Mouse (Mus musculus): ENCODE results near the gene Asf1b. TPM values are rescaled to one million over a fixed set of nuclear protein-coding genes. Genes with fewer than 3 reads are reported as not detected.
"Not testable (repeated sequence)": the region's sequence is repeated elsewhere in the genome, so short reads cannot be mapped to it uniquely, and the experiment has no call there.

The Asf1b gene
- total RNA-seq, 2 experiments from 2014 or later = 0.72 to 0.79 TPM

DNA sequence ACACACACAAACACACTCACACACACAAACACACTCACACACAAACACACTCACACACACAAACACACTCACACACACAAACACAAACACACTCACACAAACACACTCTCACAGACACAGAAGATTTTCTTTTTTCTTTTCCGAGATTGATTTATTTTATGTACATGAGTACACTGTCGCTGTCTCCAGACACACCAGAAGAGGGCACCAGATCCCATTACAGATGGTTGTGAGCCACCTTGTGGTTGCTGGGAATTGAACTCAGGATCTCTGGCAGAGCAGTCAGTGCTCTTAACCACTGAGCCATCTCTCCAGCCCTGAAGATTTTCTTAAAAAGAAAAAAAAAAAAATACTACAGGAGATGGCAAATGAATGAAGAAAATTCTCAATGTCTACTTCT is 27.9 kb downstream of the Asf1b start:
- intact Hi-C loops (cut with DNase I); DNase-seq (ENCODE audit: low spot score in 2 of 2): not testable (repeated sequence)

GRCm38 (mm10) chr8:83989243-83989642 is 33.9 kb downstream of the Asf1b start:
- DNase-seq (ENCODE audit: low spot score in 2 of 2) = no peak
- intact Hi-C loops (cut with DNase I) = no loop called here

- intact Hi-C loops (cut with DNase I) = no loop called here
- DNase-seq (ENCODE audit: low spot score in 2 of 2) = no peak
Measured at GRCm38 (mm10) chr8:83990170-83990569, 34.9 kb downstream of the Asf1b start.

DNA sequence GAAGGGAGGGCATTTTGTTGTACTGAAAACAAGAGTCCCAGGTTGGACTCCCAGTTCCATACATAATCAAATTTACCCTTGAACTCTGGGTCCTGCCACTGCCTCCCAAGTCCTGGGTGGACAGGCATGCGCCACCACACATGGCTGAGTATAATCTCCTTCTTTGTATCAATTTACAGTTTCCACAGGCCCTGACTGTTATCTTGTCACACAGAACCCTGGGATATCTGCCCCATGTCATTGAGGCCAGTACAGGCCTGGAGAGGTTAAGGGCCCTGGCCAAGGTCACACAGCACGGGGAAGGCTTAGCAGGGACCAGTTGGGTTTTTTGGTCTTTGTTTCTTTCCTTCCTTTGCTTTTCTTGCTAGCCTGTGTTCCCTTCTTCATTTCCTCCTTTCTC is 37.2 kb downstream of the Asf1b start:
- intact Hi-C loops (cut with DNase I) = no loop called here
- no peak for DNase-seq (ENCODE audit: low spot score in 2 of 2)

DNA sequence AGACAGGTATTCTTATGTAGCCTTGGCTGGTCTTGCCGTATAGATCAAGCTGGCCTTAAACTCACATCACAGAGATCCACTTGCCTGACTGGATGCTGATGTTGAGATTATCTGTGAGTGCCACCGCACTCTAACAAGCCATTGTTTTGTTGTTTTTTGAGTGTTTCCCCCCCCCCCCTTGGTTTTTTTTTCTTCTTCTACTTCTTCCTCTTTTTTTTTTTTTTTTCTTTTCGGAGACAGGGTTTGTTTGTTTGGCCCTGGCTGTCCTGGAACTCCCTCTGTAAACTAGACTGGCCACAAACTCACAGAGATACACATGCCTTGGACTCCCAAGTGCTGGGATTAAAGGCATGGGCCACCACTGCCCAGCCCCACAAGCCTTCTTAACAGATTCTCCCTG is 38.7 kb downstream of the Asf1b start:
- DNase-seq (ENCODE audit: low spot score in 2 of 2) = no peak
- intact Hi-C loops (cut with DNase I) = no loop called here

- intact Hi-C loops (cut with DNase I) = no loop called here
- no peak for DNase-seq (ENCODE audit: low spot score in 2 of 2)
Measured at GRCm38 (mm10) chr8:83995973-83996372, 40.7 kb downstream of the Asf1b start.

- intact Hi-C loops (cut with DNase I) = no loop called here
- peak; percentile 73 to 76 for DNase-seq (ENCODE audit: low spot score in 2 of 2)
Measured at GRCm38 (mm10) chr8:83996567-83997505, 41.5 kb downstream of the Asf1b start.

- peak in 1 of 2 experiments; percentile 70 for DNase-seq (ENCODE audit: low spot score in 2 of 2)
- intact Hi-C loops (cut with DNase I) = no loop called here
Measured at GRCm38 (mm10) chr8:83997511-83998141, 42.3 kb downstream of the Asf1b start, which contains the start of gene Samd1. TSS of gene Samd1 (plus strand) at chr8:83997672.

GRCm38 (mm10) chr8:83998231-83999056 is 43.1 kb downstream of the Asf1b start:
- intact Hi-C loops (cut with DNase I) = no loop called here
- peak in 1 of 2 experiments; percentile 56 for DNase-seq (ENCODE audit: low spot score in 2 of 2)

GRCm38 (mm10) chr8:83999057-83999705 is 43.9 kb downstream of the Asf1b start:
- intact Hi-C loops (cut with DNase I) = no loop called here
- DNase-seq (ENCODE audit: low spot score in 2 of 2) = no peak

- intact Hi-C loops (cut with DNase I) = no loop called here
- no peak for DNase-seq (ENCODE audit: low spot score in 2 of 2)
Measured at GRCm38 (mm10) chr8:83999825-84000224, 44.5 kb downstream of the Asf1b start.

- DNase-seq (ENCODE audit: low spot score in 2 of 2) = no peak
- intact Hi-C loops (cut with DNase I) = no loop called here
Measured at GRCm38 (mm10) chr8:84001281-84002000, 46.1 kb downstream of the Asf1b start, which contains the start of gene 1700067K01Rik. TSS of gene 1700067K01Rik (plus strand) at chr8:84001502.

DNA sequence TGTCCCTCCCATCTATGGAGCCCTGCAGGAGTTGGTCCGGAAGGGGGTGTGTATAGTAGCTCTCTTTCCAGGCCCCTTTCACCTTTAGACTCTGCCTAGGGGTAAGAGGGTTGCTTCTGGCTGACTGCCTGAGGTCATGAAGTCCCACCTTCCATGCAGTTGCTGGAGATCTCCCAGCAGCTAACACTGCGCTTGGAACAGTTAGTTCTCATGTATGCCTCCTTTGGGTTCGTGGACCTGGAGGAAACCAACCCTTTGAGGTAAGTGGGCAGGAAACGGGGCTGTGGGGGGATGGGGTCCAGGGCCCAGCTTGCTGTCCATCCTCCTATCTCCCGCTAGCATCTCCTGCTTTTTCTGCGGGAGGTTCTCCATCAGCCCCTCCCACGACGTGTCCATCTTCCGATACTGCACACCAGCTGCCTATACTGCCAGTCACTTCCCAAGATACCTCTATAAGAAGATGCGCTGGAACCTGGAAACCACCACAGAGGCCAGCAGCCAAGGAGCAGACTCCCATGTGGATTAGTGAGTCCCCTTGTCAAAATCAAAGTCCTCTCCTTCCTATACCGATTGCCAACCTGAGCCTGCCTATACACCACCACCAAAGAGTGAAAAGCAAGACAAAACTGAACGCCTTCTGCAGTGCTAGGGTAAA is 47.8 kb downstream of the Asf1b start:
- intact Hi-C loops (cut with DNase I) = no loop called here
- DNase-seq (ENCODE audit: low spot score in 2 of 2) = no peak

DNA sequence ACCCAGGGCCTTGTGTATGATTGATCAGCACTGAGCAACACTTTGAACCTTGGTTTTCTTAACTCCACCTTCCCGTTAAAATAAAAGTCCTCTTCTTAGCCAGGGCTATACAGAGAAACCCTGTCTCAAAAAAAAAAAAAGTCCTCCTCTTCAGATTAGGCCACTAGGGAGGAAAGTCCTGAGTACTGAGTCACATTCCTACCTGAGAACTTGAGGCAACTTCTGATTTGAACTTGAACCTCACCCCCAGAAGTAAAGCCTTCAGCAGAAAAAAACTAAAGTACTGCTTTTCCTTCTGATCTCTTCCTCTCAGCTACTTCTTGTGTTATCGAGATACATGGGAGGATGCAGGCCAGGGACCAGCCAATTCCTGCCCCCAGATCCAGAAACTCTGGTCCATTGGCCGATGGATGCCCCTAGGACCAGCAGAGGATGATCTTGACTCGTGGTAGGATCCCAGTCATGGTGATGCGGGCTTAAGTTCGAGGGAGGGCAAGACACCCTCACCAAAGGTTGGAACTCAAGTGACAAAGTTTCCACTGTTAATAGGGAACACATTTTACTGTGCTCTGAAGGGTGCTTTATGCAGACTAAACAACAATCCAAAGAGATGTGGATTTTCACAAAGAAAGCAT is 48.4 kb downstream of the Asf1b start:
- no peak for DNase-seq (ENCODE audit: low spot score in 2 of 2)
- intact Hi-C loops (cut with DNase I) = no loop called here

DNA sequence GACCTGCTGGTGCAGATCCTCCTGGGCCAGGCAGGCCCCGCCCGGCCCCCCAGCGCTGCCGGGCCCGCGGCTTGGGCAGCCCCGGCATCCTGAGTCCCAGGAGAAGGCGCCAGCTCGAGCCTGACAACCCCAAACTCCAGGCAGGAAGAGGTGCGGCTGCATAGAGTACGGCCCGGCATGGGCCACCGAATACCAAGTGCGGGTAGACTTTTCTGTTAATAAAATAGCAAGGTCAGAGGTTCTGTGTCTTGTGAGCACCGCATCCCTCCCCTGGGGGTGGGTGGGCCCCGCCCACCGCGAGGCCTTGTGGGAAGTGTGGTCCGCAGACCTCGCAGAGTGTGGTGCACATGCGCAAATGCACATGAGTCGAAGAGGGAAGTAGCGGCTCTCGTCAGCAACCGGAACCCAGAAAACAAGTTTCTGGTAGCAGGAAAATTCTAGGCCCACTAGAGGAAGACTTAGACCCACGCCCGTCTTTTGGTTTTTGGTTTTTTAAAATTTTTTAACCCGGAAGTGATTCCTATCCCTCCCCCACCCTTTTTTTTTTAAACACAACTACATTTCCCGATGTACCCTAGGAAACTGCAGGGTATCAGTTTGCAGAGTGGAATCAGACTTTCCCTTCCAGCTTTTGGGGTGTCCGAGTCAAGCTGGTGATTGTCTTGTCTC is 49.4 kb downstream of the Asf1b start:
- intact Hi-C loops (cut with DNase I) = no loop called here
- peak; percentile 91 to 92 for DNase-seq (ENCODE audit: low spot score in 2 of 2)

GRCm38 (mm10) chr8:84005502-84005901 is 50.2 kb downstream of the Asf1b start:
- intact Hi-C loops (cut with DNase I); DNase-seq (ENCODE audit: low spot score in 2 of 2): not testable (repeated sequence)

- intact Hi-C loops (cut with DNase I) = no loop called here
- DNase-seq (ENCODE audit: low spot score in 2 of 2) = no peak
Measured at GRCm38 (mm10) chr8:84008362-84008761, 53.1 kb downstream of the Asf1b start.
